ENCODE assay signal across 8 mouse cellular contexts in genomic region chr10:81016645-81017044, GRCm38 (mm10). TPM values are rescaled to one million over a fixed set of nuclear protein-coding genes. Genes with fewer than 3 reads are reported as not detected.
DNase-seq lines count a peak whose midpoint lies in the region; TF ChIP-seq lines count a peak whose summit lies in the region.

No protein-coding gene starts in this region.

- no peak overlapping the region for H3K9ac ChIP-seq in ES-Bruce4 (ENCODE audit: low read depth, poor library complexity, severe bottlenecking)

- H3K4me3 ChIP-seq in left cerebral cortex, adult 2 months: no peak overlapping the region
- H3K4me3 ChIP-seq in ES-Bruce4 (ENCODE audit: low read depth, low read length): no peak overlapping the region

- intact Hi-C loops in left cerebral cortex, adult 2 months (cut with DNase I): no loop called here

- no peaks in the 10 kb centered on the region for H3K36me3 ChIP-seq in ES-Bruce4 (ENCODE audit: control insufficient read depth, insufficient read depth, low read length, poor library complexity, severe bottlenecking)

- peak; percentile 95 for TF ChIP-seq CTCF in left cerebral cortex, adult 2 months (IDR thresholded peaks at IDR 0.05)
- TF ChIP-seq CTCF in ES-Bruce4 (IDR thresholded peaks at IDR 0.05; ENCODE audit: low read depth, low read length): peak; percentile 90

- H3K9me3 ChIP-seq in ES-Bruce4 (replicated peaks; ENCODE audit: control insufficient read depth, insufficient read depth, low read length, poor library complexity, severe bottlenecking): no peaks in the 10 kb centered on the region

- peak in 1 of 2 experiments; percentile 65 for DNase-seq in left cerebral cortex, adult 2 months (ENCODE audit: extremely low spot score in 1 of 2, low spot score in 2 of 2)
- no peak for DNase-seq in left cerebral cortex, adult 8-10 months (ENCODE audit: low spot score in 2 of 2)
- peak; percentile 79 for DNase-seq in adrenal gland, postnatal 25 days
- DNase-seq in forelimb bud, embryonic 11.5 days (ENCODE audit: low read depth, low spot score): peak; percentile 54
- DNase-seq in lung, adult 18-20 months: peak; percentile 37 to 44
- peak; percentile 68 to 89 for DNase-seq in spleen, postnatal 4 days (ENCODE audit: low spot score in 2 of 2)
- no peak for DNase-seq in left cerebral cortex, adult 9 months (ENCODE audit: low spot score in 2 of 2)

- H3K27me3 ChIP-seq in ES-Bruce4 (ENCODE audit: control insufficient read depth, insufficient read depth, low read length, poor library complexity, severe bottlenecking): no peaks in the 10 kb centered on the region

- peaks cover 2% of the 10 kb centered on the region for H3K4me1 ChIP-seq in ES-Bruce4 (ENCODE audit: control insufficient read depth, insufficient read depth, low read length)

- no peak for TF ChIP-seq POLR2A in ES-Bruce4 (IDR thresholded peaks at IDR 0.05; ENCODE audit: insufficient read depth, low read length)

- TF ChIP-seq EP300 in ES-Bruce4 (IDR thresholded peaks at IDR 0.05; ENCODE audit: insufficient read depth, low read depth, low read length): no peak

- H3K27ac ChIP-seq in left cerebral cortex, adult 2 months: no peak overlapping the region
- H3K27ac ChIP-seq in ES-Bruce4 (ENCODE audit: insufficient read depth, low read length): no peak overlapping the region

RNA-seq across cellular contexts. Expression of gene Gng7, which starts 1.9 kb away (rescaled TPM):
- 100 to 1,000 TPM in 1 of 2 experiments, 10 to 100 TPM in 1; 66.6 to 111 TPM for total RNA-seq in left cerebral cortex, adult 2 months (2021)
- total RNA-seq in left cerebral cortex, adult 8-10 months (2022): 100 to 1,000 TPM; 204 to 252 (median 224) TPM
- polyA plus RNA-seq in ES-Bruce4 (2011; ENCODE audit: insufficient read depth, insufficient read length, low read depth, missing spikeins): 4.1 TPM in 2 replicates
- 4.5 and 7.8 TPM in 2 replicates for total RNA-seq in adrenal gland, postnatal 25 days (2021)

RNA-seq across cellular contexts. Expression of gene Diras1, which starts 8.8 kb away (rescaled TPM):
- 100 to 1,000 TPM; 100 to 116 TPM for total RNA-seq in left cerebral cortex, adult 2 months (2021)
- total RNA-seq in left cerebral cortex, adult 8-10 months (2022): 100 to 1,000 TPM; 115 to 131 (median 118) TPM
- polyA plus RNA-seq in ES-Bruce4 (2011; ENCODE audit: insufficient read depth, insufficient read length, low read depth, missing spikeins): 0.27 and 0.90 TPM in 2 replicates
- 1.9 and 2.9 TPM in 2 replicates for total RNA-seq in adrenal gland, postnatal 25 days (2021)

RNA-seq across cellular contexts. Expression of gene Slc39a3, which starts 20.6 kb away (rescaled TPM):
- total RNA-seq in left cerebral cortex, adult 2 months (2021): 10 to 100 TPM; 61.3 to 62.5 TPM
- total RNA-seq in left cerebral cortex, adult 8-10 months (2022): 10 to 100 TPM; 53.9 to 58.9 (median 56.4) TPM
- polyA plus RNA-seq in ES-Bruce4 (2011; ENCODE audit: insufficient read depth, insufficient read length, low read depth, missing spikeins): 2.8 and 4.5 TPM in 2 replicates
- total RNA-seq in adrenal gland, postnatal 25 days (2021): 45.1 and 80.7 TPM in 2 replicates

RNA-seq across cellular contexts. Expression of gene Sgta, which starts 43.3 kb away (rescaled TPM):
- 100 to 1,000 TPM; 171 to 173 TPM for total RNA-seq in left cerebral cortex, adult 2 months (2021)
- 100 to 1,000 TPM; 165 to 176 (median 169) TPM for total RNA-seq in left cerebral cortex, adult 8-10 months (2022)
- 107 and 110 TPM in 2 replicates for polyA plus RNA-seq in ES-Bruce4 (2011; ENCODE audit: insufficient read depth, insufficient read length, low read depth, missing spikeins)
- 198 and 223 TPM in 2 replicates for total RNA-seq in adrenal gland, postnatal 25 days (2021)

RNA-seq across cellular contexts. Expression of gene Thop1, which starts 53.2 kb away (rescaled TPM):
- 10 to 100 TPM; 51.0 to 51.1 TPM for total RNA-seq in left cerebral cortex, adult 2 months (2021)
- total RNA-seq in left cerebral cortex, adult 8-10 months (2022): 10 to 100 TPM; 37.2 to 47.4 (median 43.3) TPM
- 77.4 and 81.3 TPM in 2 replicates for polyA plus RNA-seq in ES-Bruce4 (2011; ENCODE audit: insufficient read depth, insufficient read length, low read depth, missing spikeins)
- total RNA-seq in adrenal gland, postnatal 25 days (2021): 54.3 and 80.2 TPM in 2 replicates

Comparison
In these comparisons a context has a peak if more than half of its experiments do, and no peak if none do; other contexts are left out.
1. DNase-seq: peak in adrenal gland, postnatal 25 days (single experiment), forelimb bud, embryonic 11.5 days (single experiment), lung, adult 18-20 months (2 of 2) and spleen, postnatal 4 days (2 of 2); none in left cerebral cortex, adult 8-10 months (0 of 2) and left cerebral cortex, adult 9 months (0 of 2).
2. RNA of gene Diras1, which starts 8.8 kb away (total RNA-seq): 115 to 131 TPM in left cerebral cortex, adult 8-10 months and 100 to 116 TPM in left cerebral cortex, adult 2 months; 1.9 to 2.9 TPM in adrenal gland, postnatal 25 days; every median in the first group is over 10 times any median in the second.